Mouse (Mus musculus): ENCODE data around the gene Rhou. TPM values are rescaled to one million over a fixed set of nuclear protein-coding genes. Genes with fewer than 3 reads are reported as not detected.
A peak's percentile ranks its signal among the peaks of the same experiment; 100 is the strongest.

Gene Rhou
- polyA plus RNA-seq, 1 experiment from 2014 or later: 5.8 TPM

DNA sequence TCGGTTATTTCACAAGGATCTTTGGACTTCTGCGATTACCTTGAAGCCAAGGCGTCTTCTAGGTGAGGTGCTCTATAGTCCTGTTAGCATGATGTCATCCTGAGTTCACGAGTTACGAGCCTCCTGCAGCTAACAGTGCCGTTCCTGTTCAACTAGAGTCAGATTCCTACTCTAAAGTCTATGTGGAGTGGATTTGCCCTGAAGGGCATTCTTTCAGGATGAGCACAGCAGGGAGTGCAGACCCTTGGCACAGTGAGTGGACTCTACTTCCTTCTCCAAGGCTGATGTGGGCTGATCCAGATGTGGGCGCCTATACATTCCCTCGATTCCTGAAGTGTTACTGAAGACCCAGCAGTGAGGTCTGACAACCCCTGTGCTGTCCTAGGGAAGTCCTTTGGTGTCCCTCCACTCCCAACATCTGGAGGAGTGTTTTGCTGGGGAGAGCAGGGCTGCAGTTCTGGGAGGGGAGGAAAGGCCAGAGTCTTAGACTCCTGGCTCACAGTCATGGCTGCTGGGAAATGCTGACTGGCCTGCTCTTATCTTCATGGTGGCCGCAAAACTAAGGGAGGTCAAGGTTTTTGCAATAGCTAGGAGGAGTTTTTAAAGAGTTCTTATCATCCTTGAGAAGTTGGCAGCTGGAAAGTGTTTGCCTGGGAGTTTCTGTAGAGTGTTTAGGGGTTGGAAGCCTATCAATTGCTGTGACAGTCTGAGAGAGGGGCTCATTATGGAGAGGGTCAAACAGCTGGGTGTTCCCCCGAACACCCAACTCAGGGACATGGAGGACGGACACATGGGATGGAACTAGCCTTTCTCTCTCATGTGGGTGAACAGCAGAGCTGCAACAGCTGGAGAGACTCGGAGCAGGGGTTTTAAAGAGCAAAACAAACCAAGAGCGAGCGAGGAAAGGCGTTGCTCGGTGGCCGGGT lies 5.2 kb upstream of the Rhou start:
- Histone ChIP-seq H3K4me2 (replicated peaks; ENCODE audit: low read depth, low read length) (peak overlapping the region; percentile 27; the same call in 1 of the 2 replicates), H3K36me3 (ENCODE audit: insufficient read depth, low read length) (no peaks in the 10 kb centered on the region), H3K4me1 (ENCODE audit: insufficient read depth, low read depth, low read length) (peaks cover 3% of the 10 kb centered on the region; the same call in 1 of the 2 replicates), H3K27ac (ENCODE audit: low read length) (peak overlapping the region; percentile 58), H3K9ac (replicated peaks; ENCODE audit: low read depth) (no peak overlapping the region), H3K4me3 (ENCODE audit: low read depth, low read length) (no peak overlapping the region), H3K9me3 (ENCODE audit: low read length) (no peaks in the 10 kb centered on the region), H3K27me3 (replicated peaks; ENCODE audit: insufficient read depth, low read length) (no peaks in the 10 kb centered on the region)
- ATAC-seq (peak; percentile 70), DNase-seq (ENCODE audit: low spot score) (peak; percentile 83)
- 30% methylated on average over 17 of the region's 17 CpGs for WGBS
- TF ChIP-seq EP300 (IDR thresholded peaks at IDR 0.05) (no peak), CTCF (IDR thresholded peaks at IDR 0.05) (no peak)

DNA sequence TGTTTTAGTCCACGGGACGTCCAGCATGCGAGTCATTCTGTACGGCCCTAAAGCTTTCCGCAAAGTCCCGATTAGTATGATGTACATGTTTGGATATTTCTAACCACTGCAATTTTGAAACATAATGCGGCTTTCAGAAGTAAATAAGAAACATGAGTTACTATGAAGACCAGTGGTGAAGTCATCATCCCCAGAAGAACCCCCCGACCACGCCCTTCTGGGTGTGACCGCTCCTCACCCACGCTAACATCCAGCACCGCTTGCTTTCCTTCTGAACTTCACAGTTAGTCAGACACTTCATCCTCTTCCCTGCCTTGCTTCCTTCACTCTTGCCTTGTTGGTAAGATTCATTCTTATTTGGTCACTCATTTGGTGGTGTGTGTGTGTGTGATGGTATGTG lies 4.2 kb upstream of the Rhou start:
- Histone ChIP-seq H3K4me1 (ENCODE audit: insufficient read depth, low read depth, low read length) (peaks cover 3% of the 10 kb centered on the region; the same call in 1 of the 2 replicates), H3K27ac (ENCODE audit: low read length) (peak overlapping the region; percentile 58; the same call in 1 of the 2 replicates), H3K27me3 (replicated peaks; ENCODE audit: insufficient read depth, low read length) (no peaks in the 10 kb centered on the region), H3K9me3 (ENCODE audit: low read length) (no peaks in the 10 kb centered on the region), H3K4me2 (replicated peaks; ENCODE audit: low read depth, low read length) (no peak overlapping the region), H3K9ac (replicated peaks; ENCODE audit: low read depth) (no peak overlapping the region), H3K36me3 (ENCODE audit: insufficient read depth, low read length) (no peaks in the 10 kb centered on the region), H3K4me3 (ENCODE audit: low read depth, low read length) (no peak overlapping the region)
- DNase-seq (ENCODE audit: low spot score) (peak; percentile 61), ATAC-seq (no peak)
- TF ChIP-seq EP300 (IDR thresholded peaks at IDR 0.05): no peak
- TF ChIP-seq CTCF (IDR thresholded peaks at IDR 0.05): no peak
- 41% methylated on average over 12 of the region's 12 CpGs for WGBS

DNA sequence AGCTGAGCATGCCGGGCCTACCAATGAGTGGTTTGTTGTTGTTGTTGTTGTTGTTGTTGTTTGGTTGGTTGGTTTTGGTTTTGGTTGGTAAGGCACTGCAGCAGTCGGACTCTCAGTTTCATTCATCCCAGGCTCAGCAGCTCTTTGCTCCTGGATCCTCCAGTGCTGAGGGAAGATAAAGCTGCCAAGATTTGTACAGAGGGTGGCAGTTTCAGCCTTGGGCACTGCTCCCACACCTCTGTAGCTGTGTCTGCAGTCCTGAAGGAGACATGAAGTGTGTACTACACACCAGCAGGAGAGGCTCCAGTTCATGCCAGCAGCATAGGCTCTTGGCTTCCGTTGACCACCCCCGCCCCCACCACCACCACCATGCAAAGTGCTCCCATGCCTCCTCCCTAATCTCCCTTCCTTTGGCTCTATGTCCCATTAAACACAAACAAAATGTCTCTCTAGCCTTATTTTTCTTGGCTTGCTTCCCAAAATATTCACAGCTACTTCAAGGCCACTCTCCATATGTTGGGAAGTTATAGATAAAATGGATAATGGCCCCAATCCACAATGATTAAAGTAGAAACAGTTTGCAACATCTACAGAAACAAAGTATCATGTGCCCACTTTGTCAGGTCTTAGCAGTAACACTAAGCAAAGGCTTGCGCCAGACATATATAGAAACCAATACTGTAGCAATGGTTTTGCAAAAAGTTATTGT lies 2.2 kb upstream of the Rhou start:
- H3K4me1 ChIP-seq (ENCODE audit: insufficient read depth, low read depth, low read length): peaks cover 3% of the 10 kb centered on the region; the same call in 1 of the 2 replicates
- DNase-seq (ENCODE audit: low spot score): peak; percentile 42
- no peak for ATAC-seq
- H3K9me3 ChIP-seq (ENCODE audit: low read length): no peaks in the 10 kb centered on the region
- no peak overlapping the region for H3K4me3 ChIP-seq (ENCODE audit: low read depth, low read length)
- TF ChIP-seq CTCF (IDR thresholded peaks at IDR 0.05): peak; percentile 17; the same call in 1 of the 2 replicates
- TF ChIP-seq EP300 (IDR thresholded peaks at IDR 0.05): no peak
- H3K9ac ChIP-seq (replicated peaks; ENCODE audit: low read depth): no peak overlapping the region
- WGBS: 40% methylated on average over 5 of the region's 5 CpGs
- no peaks in the 10 kb centered on the region for H3K36me3 ChIP-seq (ENCODE audit: insufficient read depth, low read length)
- no peak overlapping the region for H3K27ac ChIP-seq (ENCODE audit: low read length)
- H3K4me2 ChIP-seq (replicated peaks; ENCODE audit: low read depth, low read length): no peak overlapping the region
- H3K27me3 ChIP-seq (replicated peaks; ENCODE audit: insufficient read depth, low read length): no peaks in the 10 kb centered on the region

DNA sequence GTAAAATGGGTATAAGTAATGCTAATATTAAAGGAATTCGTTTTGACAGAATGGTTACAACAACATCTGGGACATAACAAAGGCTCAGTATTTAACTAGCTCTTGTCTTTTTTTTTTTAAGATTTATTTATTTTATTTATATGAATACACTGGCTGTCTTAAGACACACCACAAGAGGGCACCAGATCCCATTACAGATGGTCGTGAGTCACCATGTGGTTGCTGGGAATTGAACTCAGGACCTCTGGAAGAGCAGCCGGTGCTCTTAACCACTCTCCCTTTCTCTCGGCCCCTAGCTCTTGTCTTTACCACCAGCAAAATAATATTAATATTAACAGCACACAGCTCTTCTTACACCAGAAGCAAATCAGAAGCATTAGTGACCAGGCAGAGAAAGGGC lies 1.1 kb upstream of the Rhou start:
- Histone ChIP-seq H3K9me3 (ENCODE audit: low read length) (no peaks in the 10 kb centered on the region), H3K36me3 (ENCODE audit: insufficient read depth, low read length) (no peaks in the 10 kb centered on the region), H3K4me1 (ENCODE audit: insufficient read depth, low read depth, low read length) (peaks cover 3% of the 10 kb centered on the region; the same call in 1 of the 2 replicates), H3K27me3 (replicated peaks; ENCODE audit: insufficient read depth, low read length) (no peaks in the 10 kb centered on the region), H3K4me2 (replicated peaks; ENCODE audit: low read depth, low read length) (no peak overlapping the region), H3K27ac (ENCODE audit: low read length) (no peak overlapping the region), H3K9ac (replicated peaks; ENCODE audit: low read depth) (no peak overlapping the region), H3K4me3 (ENCODE audit: low read depth, low read length) (no peak overlapping the region)
- 58% methylated on average over 4 of the region's 4 CpGs for WGBS
- DNase-seq (ENCODE audit: low spot score) (no peak), ATAC-seq (no peak)
- TF ChIP-seq CTCF (IDR thresholded peaks at IDR 0.05) (peak; percentile 41), EP300 (IDR thresholded peaks at IDR 0.05) (no peak)

DNA sequence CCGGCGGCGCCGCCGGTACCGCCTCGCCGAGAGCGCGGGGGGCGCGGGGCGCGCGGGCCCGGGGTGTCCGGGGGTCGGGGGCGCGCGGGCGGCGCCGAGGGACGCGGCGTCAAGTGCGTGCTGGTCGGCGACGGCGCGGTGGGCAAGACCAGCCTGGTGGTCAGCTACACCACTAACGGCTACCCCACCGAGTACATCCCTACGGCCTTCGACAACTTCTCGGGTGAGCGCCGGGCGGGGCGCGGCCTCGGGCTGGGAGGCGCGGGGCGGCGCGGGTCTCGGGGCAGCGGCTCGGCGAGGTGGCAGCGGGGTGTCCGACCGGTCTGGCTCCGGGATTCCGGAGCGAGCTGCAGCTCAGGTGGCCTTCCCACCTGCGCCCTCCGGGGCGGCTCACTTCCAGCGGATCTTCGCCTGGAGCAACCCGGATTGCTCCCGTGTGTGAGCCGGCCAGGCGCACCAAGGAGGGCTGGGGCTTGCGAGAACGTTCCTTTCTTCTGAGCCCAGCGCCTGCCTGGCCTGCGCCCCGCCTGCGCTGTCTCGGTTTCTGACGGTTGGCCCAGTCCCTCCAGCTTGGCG lies 353 bp downstream of the Rhou start:
- ATAC-seq (peak; percentile 54), DNase-seq (ENCODE audit: low spot score) (peak; percentile 69)
- no peak for TF ChIP-seq EP300 (IDR thresholded peaks at IDR 0.05)
- TF ChIP-seq CTCF (IDR thresholded peaks at IDR 0.05): no peak
- H3K27ac ChIP-seq (ENCODE audit: low read length): peak overlapping the region; percentile 90
- peak overlapping the region; percentile 80 for H3K9ac ChIP-seq (replicated peaks; ENCODE audit: low read depth)
- WGBS: under 1% methylated on average over 55 of the region's 77 CpGs
- H3K4me3 ChIP-seq (ENCODE audit: low read depth, low read length): peak overlapping the region; percentile 74
- H3K36me3 ChIP-seq (ENCODE audit: insufficient read depth, low read length): no peaks in the 10 kb centered on the region
- H3K27me3 ChIP-seq (replicated peaks; ENCODE audit: insufficient read depth, low read length): no peaks in the 10 kb centered on the region
- peak overlapping the region; percentile 87 for H3K4me2 ChIP-seq (replicated peaks; ENCODE audit: low read depth, low read length)
- H3K4me1 ChIP-seq (ENCODE audit: insufficient read depth, low read depth, low read length): 0 out of 2 replicates have a peak, but pooled peaks cover 3% of the 10 kb centered on the region
- no peaks in the 10 kb centered on the region for H3K9me3 ChIP-seq (ENCODE audit: low read length)

DNA sequence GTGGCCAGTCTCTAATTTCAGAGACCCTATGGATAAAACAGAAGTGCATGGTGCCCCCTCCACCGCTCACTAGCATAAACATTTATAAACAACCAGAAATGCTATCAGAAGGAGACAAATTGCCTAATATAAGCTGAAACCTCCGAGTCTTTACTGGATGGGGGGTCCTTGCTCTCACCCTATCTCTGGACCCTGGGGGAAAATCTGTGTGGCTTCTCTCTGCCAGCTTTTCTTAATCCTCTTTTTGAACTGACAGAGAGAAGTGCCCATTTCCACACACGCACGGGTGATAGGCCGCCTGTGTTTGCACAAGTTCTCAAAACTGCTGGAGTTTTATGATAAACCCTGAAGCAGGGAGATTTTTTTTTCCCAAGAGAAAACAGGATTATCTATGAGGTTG lies 1.0 kb downstream of the Rhou start:
- TF ChIP-seq EP300 (IDR thresholded peaks at IDR 0.05): no peak
- H3K4me3 ChIP-seq (ENCODE audit: low read depth, low read length): peak overlapping the region; percentile 74
- DNase-seq (ENCODE audit: low spot score): no peak

More for the DNA sequence above, 1.0 kb downstream of the Rhou start:
- H3K4me1 ChIP-seq (ENCODE audit: insufficient read depth, low read depth, low read length): 0 out of 2 replicates have a peak, but pooled peaks cover 3% of the 10 kb centered on the region
- WGBS: 17% methylated on average over 5 of the region's 5 CpGs
- no peaks in the 10 kb centered on the region for H3K36me3 ChIP-seq (ENCODE audit: insufficient read depth, low read length)
- peak overlapping the region; percentile 87 for H3K4me2 ChIP-seq (replicated peaks; ENCODE audit: low read depth, low read length)
- peak overlapping the region; percentile 90; the same call in 1 of the 2 replicates for H3K27ac ChIP-seq (ENCODE audit: low read length)
- peak overlapping the region; percentile 80 for H3K9ac ChIP-seq (replicated peaks; ENCODE audit: low read depth)
- no peaks in the 10 kb centered on the region for H3K9me3 ChIP-seq (ENCODE audit: low read length)
- ATAC-seq: no peak
- H3K27me3 ChIP-seq (replicated peaks; ENCODE audit: insufficient read depth, low read length): no peaks in the 10 kb centered on the region

Measured in lung, postnatal 0 days (tissue).